Mouse (Mus musculus): ENCODE results near the gene Ndufa10. TPM values are rescaled to one million over a fixed set of nuclear protein-coding genes. Genes with fewer than 3 reads are reported as not detected.

Gene Ndufa10
- polyA plus RNA-seq, 1 experiment from 2014 or later, result 268 TPM

GRCm38 (mm10) chr1:92393166-92393565 is 80.5 kb downstream of the Ndufa10 start:
- TF ChIP-seq CTCF (IDR thresholded peaks at IDR 0.05; ENCODE audit: low read depth), result no peak
- WGBS, result 76% methylated on average over 6 of the region's 6 CpGs
- DNase-seq (no peak), ATAC-seq (ENCODE audit: insufficient read depth) (no peak)
- no peaks in the 10 kb centered on the region for H3K27me3 ChIP-seq (ENCODE audit: insufficient read depth, low read length)
- H3K9me3 ChIP-seq (ENCODE audit: low read depth, low read length), result no peaks in the 10 kb centered on the region
- no peak overlapping the region for H3K4me3 ChIP-seq (ENCODE audit: low read depth, low read length)
- H3K4me2 ChIP-seq, result no peak overlapping the region
- no peaks in the 10 kb centered on the region for H3K36me3 ChIP-seq (ENCODE audit: insufficient read depth)
- H3K4me1 ChIP-seq (ENCODE audit: insufficient read depth), result no peaks in the 10 kb centered on the region
- no peak overlapping the region for H3K27ac ChIP-seq (ENCODE audit: low read depth)
- no peak overlapping the region for H3K9ac ChIP-seq

Small RNA genes within 50 kb of the gene (microRNA-seq; reads per million reads assigned to microRNA genes)
- gene Mir6900 (ENCODE audit: borderline number of aligned reads), result 4.3 reads per million, percentile 15 among the genes with 10 or more reads in this experiment

Other genes starting within 250 kb of the Ndufa10 start
- gene Olfr1416, start 11.3 kb upstream of the Ndufa10 start, polyA plus RNA-seq (2014; fragmentation: Nextera tagmentation; extraction: Ambion mirVana), result not detected in 2 replicates
- not detected in 2 replicates for gene Olfr1415, start 22.2 kb upstream of the Ndufa10 start, polyA plus RNA-seq (2014; fragmentation: Nextera tagmentation; extraction: Ambion mirVana)
- gene Olfr1414, start 44.8 kb upstream of the Ndufa10 start, polyA plus RNA-seq (2014; fragmentation: Nextera tagmentation; extraction: Ambion mirVana), result not detected in 2 replicates
- not detected in 2 replicates for gene Olfr1413, start 97.5 kb upstream of the Ndufa10 start, polyA plus RNA-seq (2014; fragmentation: Nextera tagmentation; extraction: Ambion mirVana)
- not detected in 2 replicates for gene Olfr1412, start 111.9 kb upstream of the Ndufa10 start, polyA plus RNA-seq (2014; fragmentation: Nextera tagmentation; extraction: Ambion mirVana)
- not detected in 2 replicates for gene Olfr1411, start 120.6 kb upstream of the Ndufa10 start, polyA plus RNA-seq (2014; fragmentation: Nextera tagmentation; extraction: Ambion mirVana)
- not detected in 2 replicates for gene Olfr1410, start 131.9 kb upstream of the Ndufa10 start, polyA plus RNA-seq (2014; fragmentation: Nextera tagmentation; extraction: Ambion mirVana)
- not detected in 2 replicates for gene Olfr12, start 143.9 kb upstream of the Ndufa10 start, polyA plus RNA-seq (2014; fragmentation: Nextera tagmentation; extraction: Ambion mirVana)
- 391 and 414 TPM in 2 replicates for gene Cops9, start 168.1 kb upstream of the Ndufa10 start, polyA plus RNA-seq (2014; fragmentation: Nextera tagmentation; extraction: Ambion mirVana)
- not detected in 2 replicates for gene Otos, start 175.0 kb upstream of the Ndufa10 start, polyA plus RNA-seq (2014; fragmentation: Nextera tagmentation; extraction: Ambion mirVana)

All from lung, embryonic 14.5 days (tissue).